Mouse (Mus musculus): ENCODE results near the gene Abcf3. TPM values are rescaled to one million over a fixed set of nuclear protein-coding genes. Genes with fewer than 3 reads are reported as not detected.

Abcf3 gene
- total RNA-seq, 4 experiments from 2014 or later, result 62.4 to 85.5 (median 78.0) TPM

Small RNA genes lying within 50 kb of the gene (microRNA-seq; reads per million reads assigned to microRNA genes)
- gene Mir1224, result 0.84 reads per million

Other genes starting within 250 kb of the Abcf3 start
- 10 to 100 TPM; 73.8 to 97.0 (median 84.2) TPM for gene Parl, start 246.2 kb upstream of the Abcf3 start, total RNA-seq (2022)
- 1 to 10 TPM in 1 of 4 experiments, under 1 TPM in 3; 0.13 to 1.2 (median 0.54) TPM for gene Cyp2ab1, start 223.2 kb upstream of the Abcf3 start, total RNA-seq (2022)
- gene Abcc5, start 122.2 kb upstream of the Abcf3 start, total RNA-seq (2022), result 10 to 100 TPM; 26.5 to 31.1 (median 27.8) TPM
- 10 to 100 TPM; 50.5 to 59.7 (median 55.2) TPM for gene Eif2b5, start 49.8 kb upstream of the Abcf3 start, total RNA-seq (2022)
- gene Dvl3, start 31.6 kb upstream of the Abcf3 start, total RNA-seq (2022), result 10 to 100 TPM; 45.9 to 51.0 (median 48.2) TPM
- 100 to 1,000 TPM; 186 to 215 (median 203) TPM for gene Ap2m1, start 13.1 kb upstream of the Abcf3 start, total RNA-seq (2022)
- under 1 TPM in 3 of 4 experiments, not detected in 1; 0.49 to 0.71 (median 0.69) TPM for gene Vwa5b2, start 40.9 kb downstream of the Abcf3 start, total RNA-seq (2022)
- 1 to 10 TPM; 5.9 to 8.2 (median 7.6) TPM for gene Eef1akmt4, start 63.0 kb downstream of the Abcf3 start, total RNA-seq (2022)
- gene Gm49333, start 63.0 kb downstream of the Abcf3 start, total RNA-seq (2022), result not detected
- 10 to 100 TPM in 1 of 4 experiments, 1 to 10 TPM in 3; 7.3 to 11.2 (median 8.9) TPM for gene Alg3, start 63.2 kb downstream of the Abcf3 start, total RNA-seq (2022)
- gene Camk2n2, start 72.7 kb downstream of the Abcf3 start, total RNA-seq (2022), result 1 to 10 TPM in 3 of 4 experiments, under 1 TPM in 1; 0.79 to 1.7 (median 1.3) TPM
- gene Ece2, start 81.3 kb downstream of the Abcf3 start, total RNA-seq (2022), result under 1 TPM; 0.63 to 0.90 (median 0.73) TPM
- gene Psmd2, start 103.1 kb downstream of the Abcf3 start, total RNA-seq (2022), result 100 to 1,000 TPM; 198 to 209 (median 203) TPM
- gene Eif4g1, start 119.7 kb downstream of the Abcf3 start, total RNA-seq (2022), result 100 to 1,000 TPM; 388 to 519 (median 472) TPM
- 10 to 100 TPM; 26.2 to 47.4 (median 33.0) TPM for gene Fam131a, start 144.7 kb downstream of the Abcf3 start, total RNA-seq (2022)
- 10 to 100 TPM in 1 of 4 experiments, 1 to 10 TPM in 3; 7.8 to 11.2 (median 9.1) TPM for gene Polr2h, start 169.1 kb downstream of the Abcf3 start, total RNA-seq (2022)
- 1 to 10 TPM; 1.5 to 3.3 (median 2.1) TPM for gene Clcn2, start 169.2 kb downstream of the Abcf3 start, total RNA-seq (2022)
- 1 to 10 TPM; 1.4 to 3.3 (median 2.9) TPM for gene Chrd, start 184.6 kb downstream of the Abcf3 start, total RNA-seq (2022)
- gene Thpo, start 185.9 kb downstream of the Abcf3 start, total RNA-seq (2022), result under 1 TPM in 3 of 4 experiments, not detected in 1; 0.27 to 0.31 (median 0.28) TPM

All from heart, adult 8-10 months (tissue).